8 mouse cellular contexts compared by ENCODE assay signal in the genomic region with DNA sequence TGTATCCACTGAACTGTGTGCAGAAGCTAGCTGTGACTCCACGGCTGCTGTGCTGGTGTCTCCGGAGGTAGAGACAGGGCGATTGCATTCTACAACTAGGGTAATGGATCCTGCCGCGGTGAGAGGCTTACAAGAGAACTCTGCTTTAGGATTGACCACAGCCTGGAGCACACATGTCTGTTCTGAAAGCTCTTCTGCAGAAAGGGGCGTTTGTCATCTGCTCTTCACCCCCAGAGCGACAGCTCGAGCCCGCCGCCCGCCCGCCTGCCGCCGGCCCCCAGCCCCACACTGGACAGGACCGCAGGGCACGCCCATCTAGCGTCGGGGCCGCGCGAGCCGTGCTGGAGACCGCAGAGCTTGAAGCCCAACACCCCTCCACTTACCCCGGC. TPM values are rescaled to one million over a fixed set of nuclear protein-coding genes. Genes with fewer than 3 reads are reported as not detected.
A peak's percentile ranks its signal among the peaks of the same experiment; 100 is the strongest.
DNase-seq lines count a peak whose midpoint lies in the region; ATAC-seq and TF ChIP-seq lines count a peak whose summit lies in the region.

No protein-coding gene starts in this region.

- H3K9me3 ChIP-seq in kidney, embryonic 14.5 days (ENCODE audit: control insufficient read depth, low read length) = no peaks in the 10 kb centered on the region
- H3K9me3 ChIP-seq in hindbrain, embryonic 14.5 days (ENCODE audit: control insufficient read depth, low read length) = no peaks in the 10 kb centered on the region
- H3K9me3 ChIP-seq in midbrain, embryonic 14.5 days (ENCODE audit: control insufficient read depth, low read length) = no peaks in the 10 kb centered on the region

- TF ChIP-seq CTCF in bone marrow macrophage, adult 2 months (IDR thresholded peaks at IDR 0.05; ENCODE audit: low read depth, low read length) = no peak

- TF ChIP-seq POLR2A in bone marrow macrophage, adult 2 months (IDR thresholded peaks at IDR 0.05; ENCODE audit: borderline replicate concordance, low read depth, low read length) = no peak

- peak overlapping the region; percentile 62 for H3K4me3 ChIP-seq in kidney, embryonic 14.5 days (ENCODE audit: low read length)
- H3K4me3 ChIP-seq in bone marrow macrophage, adult 2 months (ENCODE audit: insufficient read depth, low read length) = peak overlapping the region; percentile 85
- peak overlapping the region; percentile 86 for H3K4me3 ChIP-seq in hindbrain, embryonic 14.5 days (replicated peaks; ENCODE audit: low read length)
- H3K4me3 ChIP-seq in midbrain, embryonic 14.5 days (replicated peaks; ENCODE audit: low read depth, low read length) = peak overlapping the region; percentile 79

- ATAC-seq in kidney, embryonic 14.5 days (ENCODE audit: low FRiP score, low TSS enrichment) = peak; percentile 73
- peak; percentile 71 for ATAC-seq in hindbrain, embryonic 14.5 days (ENCODE audit: low FRiP score)
- peak; percentile 12; the same call in 1 of the 2 replicates for ATAC-seq in midbrain, embryonic 14.5 days (ENCODE audit: low FRiP score, low TSS enrichment)

- H3K27ac ChIP-seq in kidney, embryonic 14.5 days (ENCODE audit: low read depth, low read length) = peak overlapping the region; percentile 93
- peak overlapping the region; percentile 95 for H3K27ac ChIP-seq in bone marrow macrophage, adult 2 months (ENCODE audit: insufficient read depth, low read depth, low read length)
- H3K27ac ChIP-seq in hindbrain, embryonic 14.5 days = peak overlapping the region; percentile 91
- H3K27ac ChIP-seq in midbrain, embryonic 14.5 days (replicated peaks; ENCODE audit: low read depth, low read length) = peak overlapping the region; percentile 95

- H3K4me1 ChIP-seq in kidney, embryonic 14.5 days (ENCODE audit: control insufficient read depth, insufficient read depth, low read length) = peaks cover 16% of the 10 kb centered on the region
- H3K4me1 ChIP-seq in bone marrow macrophage, adult 2 months (ENCODE audit: control insufficient read depth, insufficient read depth, low read length) = peaks cover 29% of the 10 kb centered on the region
- H3K4me1 ChIP-seq in hindbrain, embryonic 14.5 days (replicated peaks; ENCODE audit: control insufficient read depth, insufficient read depth, low read length) = peaks cover 23% of the 10 kb centered on the region
- H3K4me1 ChIP-seq in midbrain, embryonic 14.5 days (ENCODE audit: control insufficient read depth, insufficient read depth, low read length) = peaks cover 14% of the 10 kb centered on the region

- no peaks in the 10 kb centered on the region for H3K36me3 ChIP-seq in kidney, embryonic 14.5 days (ENCODE audit: control insufficient read depth, insufficient read depth, low read length)
- no peaks in the 10 kb centered on the region for H3K36me3 ChIP-seq in hindbrain, embryonic 14.5 days (replicated peaks; ENCODE audit: control insufficient read depth, insufficient read depth)
- H3K36me3 ChIP-seq in midbrain, embryonic 14.5 days (ENCODE audit: control insufficient read depth, insufficient read depth, low read length) = no peaks in the 10 kb centered on the region

- under 1% methylated on average over 24 of the region's 24 CpGs for WGBS in kidney, embryonic 14.5 days
- 0% methylated on average over 24 of the region's 24 CpGs for WGBS in hindbrain, embryonic 14.5 days
- WGBS in midbrain, embryonic 14.5 days = 0% methylated on average over 24 of the region's 24 CpGs

- peak overlapping the region; percentile 71 for H3K9ac ChIP-seq in kidney, embryonic 14.5 days (ENCODE audit: low read depth, low read length)
- H3K9ac ChIP-seq in hindbrain, embryonic 14.5 days = peak overlapping the region; percentile 91
- peak overlapping the region; percentile 75 for H3K9ac ChIP-seq in midbrain, embryonic 14.5 days (replicated peaks; ENCODE audit: low read length)

- H3K4me2 ChIP-seq in kidney, embryonic 14.5 days (replicated peaks; ENCODE audit: low read depth, low read length) = peak overlapping the region; percentile 69
- peak overlapping the region; percentile 59 for H3K4me2 ChIP-seq in hindbrain, embryonic 14.5 days (replicated peaks)
- H3K4me2 ChIP-seq in midbrain, embryonic 14.5 days (ENCODE audit: low read length) = peak overlapping the region; percentile 76

- no peaks in the 10 kb centered on the region for H3K27me3 ChIP-seq in kidney, embryonic 14.5 days (ENCODE audit: control insufficient read depth, insufficient read depth, low read length)
- no peaks in the 10 kb centered on the region for H3K27me3 ChIP-seq in hindbrain, embryonic 14.5 days (ENCODE audit: control insufficient read depth, insufficient read depth, low read length)
- no peaks in the 10 kb centered on the region for H3K27me3 ChIP-seq in midbrain, embryonic 14.5 days (ENCODE audit: control insufficient read depth, insufficient read depth, low read length)

- DNase-seq in kidney, postnatal 4 days = no peak
- DNase-seq in hindbrain, embryonic 14.5 days (ENCODE audit: low spot score) = no peak
- peak; percentile 62 for DNase-seq in midbrain, embryonic 14.5 days
- DNase-seq in layer of hippocampus, adult 9-11 months = no peak
- no peak for DNase-seq in urinary bladder, postnatal 25 days (ENCODE audit: low spot score)
- no peak for DNase-seq in gastrocnemius, adult 18-20 months (ENCODE audit: low spot score)

RNA-seq across cellular contexts. Expression of a gene that starts 0.7 kb away (rescaled TPM):
- polyA plus RNA-seq in kidney, embryonic 14.5 days (2014; fragmentation: Nextera tagmentation; extraction: Ambion mirVana) = 45.1 and 59.2 TPM in 2 replicates
- 63.8 and 64.2 TPM in 2 replicates for polyA plus RNA-seq in bone marrow macrophage, adult 2 months (2012; ENCODE audit: insufficient read depth, insufficient read length, missing spikeins)
- 85.4 and 89.2 TPM in 2 replicates for polyA plus RNA-seq in hindbrain, embryonic 14.5 days (2014; fragmentation: Nextera tagmentation; extraction: Ambion mirVana)
- 73.7 and 76.3 TPM in 2 replicates for polyA plus RNA-seq in midbrain, embryonic 14.5 days (2014; fragmentation: Nextera tagmentation; extraction: Ambion mirVana)
- total RNA-seq in gastrocnemius, adult 18-20 months (2021) = 10 to 100 TPM in 1 of 2 experiments, 1 to 10 TPM in 1; 8.9 to 10.6 TPM

RNA-seq across cellular contexts. Expression of a gene that starts 43.9 kb away (rescaled TPM):
- 13.3 and 18.2 TPM in 2 replicates for polyA plus RNA-seq in kidney, embryonic 14.5 days (2014; fragmentation: Nextera tagmentation; extraction: Ambion mirVana)
- 29.8 and 34.4 TPM in 2 replicates for polyA plus RNA-seq in bone marrow macrophage, adult 2 months (2012; ENCODE audit: insufficient read depth, insufficient read length, missing spikeins)
- polyA plus RNA-seq in hindbrain, embryonic 14.5 days (2014; fragmentation: Nextera tagmentation; extraction: Ambion mirVana) = 12.8 and 14.0 TPM in 2 replicates
- polyA plus RNA-seq in midbrain, embryonic 14.5 days (2014; fragmentation: Nextera tagmentation; extraction: Ambion mirVana) = 16.8 and 20.8 TPM in 2 replicates
- 100 to 1,000 TPM in 1 of 2 experiments, 10 to 100 TPM in 1; 96.7 to 105 TPM for total RNA-seq in gastrocnemius, adult 18-20 months (2021)

Comparison
In these comparisons a context has a peak if more than half of its experiments do, and no peak if none do; other contexts are left out.
1. ATAC-seq: peak in every context shown above with its lines; median percentile 73 in kidney, embryonic 14.5 days; 71 in hindbrain, embryonic 14.5 days; 12 in midbrain, embryonic 14.5 days.